Mouse (Mus musculus) heart, embryonic 16.5 days (tissue): Measurements from ENCODE around the gene Zfp646. TPM values are rescaled to one million over a fixed set of nuclear protein-coding genes. Genes with fewer than 3 reads are reported as not detected.

Source experiments
- ATAC-seq: fragments of 200-750 bp; cut with Nextera tagmentation; replicated peaks from 2 replicates; pipeline ENCODE4 v1.8.0; 2017; ENCODE audit warnings: moderate number of reproducible peaks; ENCODE audit not compliant: insufficient read depth, low FRiP score; ENCODE audit errors: extremely low read depth
- H3K27ac ChIP-seq: fragments of 300-500 bp; sonication (generic); 2 replicates; pipeline ENCODE4 v1.5.1; 2014; ENCODE audit warnings: mild to moderate bottlenecking, low read length, control low read depth, moderate library complexity
- H3K27me3 ChIP-seq: fragments of 300-500 bp; sonication (generic); 2 replicates; pipeline ENCODE4 v1.6.1; 2014; ENCODE audit warnings: low read length, mixed read lengths; ENCODE audit not compliant: control insufficient read depth, insufficient read depth
- H3K36me3 ChIP-seq: fragments of 300-500 bp; sonication (generic); 2 replicates; pipeline ENCODE4 v1.6.1; 2014; ENCODE audit not compliant: control insufficient read depth, insufficient read depth
- H3K4me1 ChIP-seq: fragments of 300-500 bp; sonication (generic); 2 replicates; pipeline ENCODE4 v1.6.1; 2014; ENCODE audit warnings: low read length, mixed read lengths; ENCODE audit not compliant: control insufficient read depth, insufficient read depth
- H3K4me2 ChIP-seq: fragments of 300-500 bp; sonication (generic); 2 replicates; pipeline ENCODE4 v1.6.1; 2014; ENCODE audit warnings: low read depth, mild to moderate bottlenecking, control low read depth, low read length
- H3K4me3 ChIP-seq: fragments of 300-500 bp; sonication (generic); 2 replicates; pipeline ENCODE4 v1.5.1; 2014; ENCODE audit warnings: mild to moderate bottlenecking, control low read depth, low read length
- H3K9ac ChIP-seq: fragments of 300-500 bp; sonication (generic); 2 replicates; pipeline ENCODE4 v1.6.1; 2014; ENCODE audit warnings: low read length, control low read depth
- H3K9me3 ChIP-seq: fragments of 300-500 bp; sonication (generic); replicated peaks from 2 replicates; pipeline ENCODE4 v1.6.1; 2016; ENCODE audit warnings: low read length; ENCODE audit not compliant: control insufficient read depth
- WGBS: fragments of 180-500 bp; shearing (Covaris S2); extraction: QIAGEN DNeasy Blood & Tissue Kit; methylation state at CpG from one replicate; pipeline ENCODE4 v1.1.7; 2014; 5-methylcytosine and 5-hydroxymethylcytosine counted together
- polyA plus RNA-seq: library from polyadenylated mRNA; unstranded; fragments of >200 nt; fragmentation: Nextera tagmentation; extraction: Ambion mirVana; gene quantifications from 2 replicates; pipeline ENCODE4 v1.2.1, GENCODE M21; 2015

The Zfp646 gene
- polyA plus RNA-seq, 1 experiment from 2014 or later, result 6.8 TPM

DNA sequence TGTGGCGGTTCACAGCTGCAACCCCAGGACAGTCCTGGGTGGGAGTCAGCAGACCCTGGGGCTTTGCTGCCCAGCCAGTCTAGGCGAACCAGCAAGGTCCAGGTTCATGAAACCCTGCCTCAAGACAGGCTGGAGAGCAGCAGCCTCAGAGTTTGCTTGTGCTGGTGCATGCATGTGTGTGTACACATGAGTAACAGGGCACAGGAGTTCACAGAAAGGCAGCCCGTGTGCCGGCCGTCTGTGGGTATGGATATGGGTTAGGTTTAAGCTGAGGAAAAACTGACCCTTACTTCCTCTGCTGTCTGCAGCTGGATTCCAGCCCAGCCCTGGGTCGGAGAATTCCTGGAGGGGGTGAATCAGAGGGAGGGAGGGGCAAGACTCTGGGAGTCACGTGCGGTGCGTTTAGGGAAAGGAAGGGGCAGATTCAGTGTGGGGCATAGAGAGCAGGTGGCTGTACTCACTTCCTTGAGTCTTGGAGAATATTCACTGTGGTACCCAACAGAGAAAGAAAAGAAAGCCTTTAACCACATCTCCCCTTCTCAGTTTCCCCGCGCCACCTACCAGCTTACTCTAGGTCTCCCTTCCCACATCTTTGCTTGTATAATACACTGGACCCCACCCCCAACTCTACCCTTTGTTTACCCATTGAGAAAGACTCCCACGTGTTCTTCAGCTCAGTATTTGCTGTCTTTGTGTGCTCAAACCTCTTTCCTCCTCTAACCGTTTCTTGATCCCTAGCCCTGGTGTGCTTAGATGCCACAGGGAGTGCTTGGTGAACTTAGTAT lies 55.5 kb downstream of the Zfp646 start:
- Histone ChIP-seq H3K9ac (peak overlapping the region; percentile 30; the same call in 1 of the 2 replicates), H3K4me3 (no peak overlapping the region), H3K9me3 (no peaks in the 10 kb centered on the region), H3K4me1 (peaks cover 13% of the 10 kb centered on the region; the same call in 1 of the 2 replicates), H3K27me3 (peaks cover 12% of the 10 kb centered on the region), H3K4me2 (peak overlapping the region; percentile 5; the same call in 1 of the 2 replicates), H3K36me3 (no peaks in the 10 kb centered on the region; the same call in 1 of the 2 replicates), H3K27ac (peak overlapping the region; percentile 32)
- ATAC-seq, result no peak; the same call in 1 of the 2 replicates
- WGBS, result 36% methylated on average over 13 of the region's 13 CpGs

GRCm38 (mm10) chr7:127932273-127933031 lies 56.4 kb downstream of the Zfp646 start:
- 35% methylated on average over 13 of the region's 13 CpGs for WGBS
- H3K4me3 ChIP-seq, result no peak overlapping the region

DNA sequence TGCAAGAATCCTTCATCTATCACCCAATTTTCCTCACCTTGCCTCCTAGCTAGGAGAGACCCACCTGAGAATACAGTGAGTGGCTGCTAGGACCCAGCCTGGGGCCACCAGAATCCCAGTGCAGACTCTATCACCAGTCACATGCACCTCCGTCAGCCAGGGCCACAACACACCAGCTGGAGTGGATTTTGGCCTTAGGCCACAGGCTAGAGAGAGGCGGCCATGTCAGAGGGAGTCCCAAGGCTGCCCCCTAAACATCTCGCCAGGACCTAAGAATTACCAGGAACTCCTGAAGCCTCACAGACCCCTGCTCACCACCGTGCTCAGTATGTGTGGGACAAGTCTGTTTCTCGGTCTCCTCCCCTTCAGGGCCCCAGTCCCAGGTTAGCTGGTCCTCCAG lies 58.1 kb downstream of the Zfp646 start:
- Histone ChIP-seq H3K4me1 (peaks cover 13% of the 10 kb centered on the region; the same call in 1 of the 2 replicates), H3K9ac (no peak overlapping the region), H3K27ac (no peak overlapping the region), H3K36me3 (no peaks in the 10 kb centered on the region), H3K9me3 (no peaks in the 10 kb centered on the region), H3K27me3 (peaks cover 3% of the 10 kb centered on the region; the same call in 1 of the 2 replicates), H3K4me2 (no peak overlapping the region), H3K4me3 (no peak overlapping the region)
- no peak for ATAC-seq
- 76% methylated on average over 5 of the region's 5 CpGs for WGBS

More at GRCm38 (mm10) chr7:127932273-127933031, 56.4 kb downstream of the Zfp646 start:
- H3K36me3 ChIP-seq, result no peaks in the 10 kb centered on the region
- H3K4me2 ChIP-seq, result no peak overlapping the region
- no peak for ATAC-seq
- peak overlapping the region; percentile 7; the same call in 1 of the 2 replicates for H3K27ac ChIP-seq
- H3K9me3 ChIP-seq, result no peaks in the 10 kb centered on the region
- no peak overlapping the region for H3K9ac ChIP-seq
- peaks cover 12% of the 10 kb centered on the region for H3K27me3 ChIP-seq
- peaks cover 13% of the 10 kb centered on the region; the same call in 1 of the 2 replicates for H3K4me1 ChIP-seq

- H3K27me3 ChIP-seq, result no peaks in the 10 kb centered on the region
- ATAC-seq, result peak; percentile 94
- H3K36me3 ChIP-seq, result no peaks in the 10 kb centered on the region
- H3K9me3 ChIP-seq, result no peaks in the 10 kb centered on the region
- H3K9ac ChIP-seq, result peak overlapping the region; percentile 81
- peak overlapping the region; percentile 43 for H3K27ac ChIP-seq
- H3K4me1 ChIP-seq, result peaks cover 10% of the 10 kb centered on the region; the same call in 1 of the 2 replicates
- peak overlapping the region; percentile 86 for H3K4me2 ChIP-seq
- 6% methylated on average over 32 of the region's 32 CpGs for WGBS
- H3K4me3 ChIP-seq, result peak overlapping the region; percentile 69
Observed at GRCm38 (mm10) chr7:127935028-127935722, 59.2 kb downstream of the Zfp646 start.

Other genes starting within 250 kb of the Zfp646 start
- gene Bcl7c, start 167.3 kb upstream of the Zfp646 start, polyA plus RNA-seq, result 36.9 and 37.5 TPM in 2 replicates
- 6.2 and 6.6 TPM in 2 replicates for gene Ctf1, start 163.5 kb upstream of the Zfp646 start, polyA plus RNA-seq
- gene Ctf2, start 144.1 kb upstream of the Zfp646 start, polyA plus RNA-seq, result 0.11 TPM in 2 replicates
- gene Fbxl19, start 131.7 kb upstream of the Zfp646 start, polyA plus RNA-seq, result 1.3 and 2.1 TPM in 2 replicates
- gene Orai3, start 106.4 kb upstream of the Zfp646 start, polyA plus RNA-seq, result 20.3 and 21.4 TPM in 2 replicates
- gene Setd1a, start 99.6 kb upstream of the Zfp646 start, polyA plus RNA-seq, result 10.3 and 12.3 TPM in 2 replicates
- gene Gm49388, start 90.6 kb upstream of the Zfp646 start, polyA plus RNA-seq, result not detected in 2 replicates
- gene Hsd3b7, start 75.6 kb upstream of the Zfp646 start, polyA plus RNA-seq, result 24.5 and 24.9 TPM in 2 replicates
- 50.3 and 53.7 TPM in 2 replicates for gene Stx4a, start 51.9 kb upstream of the Zfp646 start, polyA plus RNA-seq
- 1.0 and 1.3 TPM in 2 replicates for gene Stx1b, start 51.7 kb upstream of the Zfp646 start, polyA plus RNA-seq
- 9.1 and 10.4 TPM in 2 replicates for gene Zfp668, start 607 bp downstream of the Zfp646 start, polyA plus RNA-seq
- gene Prss53, start 14.7 kb downstream of the Zfp646 start, polyA plus RNA-seq, result 1.5 and 1.8 TPM in 2 replicates
- gene Gm21974, start 19.2 kb downstream of the Zfp646 start, polyA plus RNA-seq, result not detected in 2 replicates
- 99.9 and 113 TPM in 2 replicates for gene Vkorc1, start 19.4 kb downstream of the Zfp646 start, polyA plus RNA-seq
- 141 and 149 TPM in 2 replicates for gene Bckdk, start 27.9 kb downstream of the Zfp646 start, polyA plus RNA-seq
- gene Kat8, start 36.3 kb downstream of the Zfp646 start, polyA plus RNA-seq, result 26.1 and 30.4 TPM in 2 replicates
- 1.6 and 8.3 TPM in 2 replicates for gene Prss8, start 53.9 kb downstream of the Zfp646 start, polyA plus RNA-seq
- gene Prss36, start 70.5 kb downstream of the Zfp646 start, polyA plus RNA-seq, result 8.8 and 9.6 TPM in 2 replicates
- gene Fus, start 91.2 kb downstream of the Zfp646 start, polyA plus RNA-seq, result 249 and 255 TPM in 2 replicates
- gene Pycard, start 117.6 kb downstream of the Zfp646 start, polyA plus RNA-seq, result 60.8 and 72.1 TPM in 2 replicates
- 0.84 and 1.0 TPM in 2 replicates for gene Trim72, start 127.7 kb downstream of the Zfp646 start, polyA plus RNA-seq
- gene Itgam, start 186.4 kb downstream of the Zfp646 start, polyA plus RNA-seq, result 0.98 and 1.2 TPM in 2 replicates
- gene Gm49368, start 186.5 kb downstream of the Zfp646 start, polyA plus RNA-seq, result not detected in 2 replicates